Mouse (Mus musculus) cortical plate, adult 2 months (tissue): Measurements from ENCODE around the gene Pnrc1. TPM values are rescaled to one million over a fixed set of nuclear protein-coding genes. Genes with fewer than 3 reads are reported as not detected.

Experiments used
- H3K27ac ChIP-seq: fragments of 200-500 bp; 2 replicates; pipeline ENCODE4 v1.5.1; 2012; ENCODE audit warnings: low read length, control low read depth, inconsistent platforms; ENCODE audit not compliant: insufficient read depth
- H3K4me1 ChIP-seq: fragments of 200-500 bp; 2 replicates; pipeline ENCODE4 v1.6.1; 2011; ENCODE audit warnings: low read length; ENCODE audit not compliant: control insufficient read depth, insufficient read depth
- H3K4me3 ChIP-seq: fragments of 200-500 bp; 2 replicates; pipeline ENCODE4 v1.5.1; 2011; ENCODE audit warnings: mild to moderate bottlenecking, low read length, control low read depth; ENCODE audit not compliant: insufficient read depth
- CTCF ChIP-seq: fragments of 200-500 bp; IDR thresholded peaks from 2 replicates; pipeline ENCODE4 v1.5.1; 2011; ENCODE audit warnings: mild to moderate bottlenecking, control low read depth, low read length; ENCODE audit not compliant: insufficient read depth; ENCODE audit errors: extremely low read depth
- POLR2A ChIP-seq: fragments of 200-500 bp; IDR thresholded peaks from 2 replicates; pipeline ENCODE4 v1.6.1; 2011; ENCODE audit warnings: mild to moderate bottlenecking, low read length, control low read depth; ENCODE audit not compliant: insufficient read depth; ENCODE audit errors: extremely low read depth
- polyA plus RNA-seq: library from polyadenylated mRNA; depleted of rRNA; stranded (reverse); fragments of >200 nt; gene quantifications from 2 replicates; pipeline ENCODE4 v1.2.3, GENCODE M21; 2012

Pnrc1 gene
- polyA plus RNA-seq, 1 experiment = 44.5 TPM

DNA sequence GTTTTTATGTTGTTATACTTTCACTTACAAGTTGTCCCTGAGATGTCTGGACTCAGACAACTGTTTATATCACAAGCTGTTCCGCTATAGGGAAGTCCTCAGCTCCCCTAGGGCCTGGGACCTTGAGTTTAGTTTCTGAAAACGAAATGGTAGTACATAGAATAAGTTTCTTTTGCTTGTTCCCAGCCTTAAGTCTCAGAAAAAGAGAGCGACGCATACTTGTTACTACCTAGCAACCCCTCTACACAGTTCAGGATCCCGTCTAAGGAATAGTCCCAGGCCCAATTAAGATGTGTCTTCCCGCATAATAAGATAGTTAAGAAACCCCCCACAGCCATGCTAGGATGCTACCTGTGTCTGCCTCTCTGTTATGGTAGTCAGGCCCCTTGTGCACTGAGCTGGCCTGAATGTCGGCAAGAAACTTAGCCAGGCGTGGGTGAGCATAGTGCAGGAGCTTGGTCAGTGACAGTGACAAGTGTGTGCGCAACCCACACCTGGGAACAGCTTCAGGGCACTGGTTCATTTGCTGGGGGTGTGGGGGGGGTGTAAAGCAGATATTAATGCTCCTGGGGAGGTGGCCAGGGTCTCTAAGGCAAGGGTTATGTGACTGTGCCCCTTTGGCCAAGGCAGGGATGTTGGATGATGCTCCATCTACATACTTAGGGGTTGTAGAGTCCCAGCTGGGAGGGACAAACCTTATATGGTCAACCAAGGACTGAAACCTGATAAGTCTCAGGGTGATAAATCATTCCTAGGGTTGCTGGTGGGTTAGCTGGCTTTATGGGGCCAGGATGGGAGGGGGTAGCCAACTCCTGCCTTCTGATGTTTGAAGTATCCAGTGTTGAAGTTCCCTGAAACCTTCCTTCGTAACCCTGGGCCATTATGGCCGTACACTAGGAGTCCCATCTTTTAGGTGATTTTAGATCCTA, 19.3 kb downstream of the Pnrc1 start:
- H3K27ac ChIP-seq = no peak overlapping the region
- TF ChIP-seq CTCF (no peak), POLR2A (no peak)
- H3K4me1 ChIP-seq = no peaks in the 10 kb centered on the region
- no peak overlapping the region for H3K4me3 ChIP-seq

GRCm38 (mm10) chr4:33264979-33265726, 24.8 kb downstream of the Pnrc1 start:
- no peak overlapping the region for H3K27ac ChIP-seq
- TF ChIP-seq POLR2A (no peak), CTCF (no peak)
- H3K4me3 ChIP-seq = no peak overlapping the region
- H3K4me1 ChIP-seq = peaks cover 2% of the 10 kb centered on the region; the same call in 1 of the 2 replicates

DNA sequence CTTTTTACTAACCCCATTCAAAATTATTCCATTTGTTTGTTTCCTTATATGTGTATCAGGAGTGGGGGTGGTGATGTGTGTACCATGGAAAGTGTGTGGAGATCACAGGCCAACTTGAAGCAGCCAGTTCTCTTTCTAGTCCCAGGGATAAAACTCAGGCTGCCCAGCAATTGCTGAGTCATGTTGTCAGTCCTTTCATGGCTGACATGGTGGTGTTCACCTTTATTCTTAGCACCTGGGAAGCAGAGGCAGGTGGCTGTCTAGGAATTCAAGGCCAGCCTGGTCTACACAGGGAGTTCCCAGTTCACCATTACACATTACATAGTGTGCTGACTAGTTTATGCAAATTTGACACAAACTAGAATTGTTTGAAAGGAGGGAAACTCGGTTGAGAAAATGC, 27.1 kb downstream of the Pnrc1 start:
- no peak overlapping the region for H3K27ac ChIP-seq
- H3K4me1 ChIP-seq = peaks cover 2% of the 10 kb centered on the region; the same call in 1 of the 2 replicates
- no peak overlapping the region for H3K4me3 ChIP-seq
- no peak for TF ChIP-seq CTCF
- TF ChIP-seq POLR2A = no peak

GRCm38 (mm10) chr4:33261311-33261753, 28.6 kb downstream of the Pnrc1 start:
- Histone ChIP-seq H3K4me1 (peaks cover 2% of the 10 kb centered on the region; the same call in 1 of the 2 replicates), H3K27ac (no peak overlapping the region), H3K4me3 (no peak overlapping the region)
- no peak for TF ChIP-seq CTCF
- TF ChIP-seq POLR2A = no peak

DNA sequence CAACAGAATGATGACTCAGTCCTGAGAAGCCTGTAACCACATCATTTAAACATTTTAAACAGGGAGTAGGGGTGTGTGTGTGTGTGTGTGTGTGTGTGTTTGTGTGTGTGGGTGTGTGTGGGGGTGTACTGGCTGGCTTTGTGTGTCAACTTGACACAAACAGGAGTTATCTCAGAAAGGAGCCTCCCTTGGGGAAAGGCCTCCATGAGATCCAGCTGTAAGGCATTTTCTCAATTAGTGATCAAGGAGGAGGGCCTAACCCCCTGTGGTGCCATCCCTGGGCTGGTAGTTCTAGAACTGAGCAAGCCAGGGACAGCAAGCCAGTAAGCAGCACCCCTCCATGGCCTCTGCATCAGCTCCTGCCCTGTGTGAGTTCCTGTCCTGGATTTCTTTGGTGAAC, 29.7 kb downstream of the Pnrc1 start:
- no peak for TF ChIP-seq CTCF
- no peak for TF ChIP-seq POLR2A
- H3K4me3 ChIP-seq = no peak overlapping the region
- no peak overlapping the region for H3K27ac ChIP-seq
- H3K4me1 ChIP-seq = peaks cover 2% of the 10 kb centered on the region; the same call in 1 of the 2 replicates

- H3K4me1 ChIP-seq = peaks cover 2% of the 10 kb centered on the region; the same call in 1 of the 2 replicates
- no peak overlapping the region for H3K27ac ChIP-seq
- no peak overlapping the region for H3K4me3 ChIP-seq
- TF ChIP-seq POLR2A = no peak
- TF ChIP-seq CTCF = no peak
Measured at GRCm38 (mm10) chr4:33257263-33257964, 32.5 kb downstream of the Pnrc1 start.

DNA sequence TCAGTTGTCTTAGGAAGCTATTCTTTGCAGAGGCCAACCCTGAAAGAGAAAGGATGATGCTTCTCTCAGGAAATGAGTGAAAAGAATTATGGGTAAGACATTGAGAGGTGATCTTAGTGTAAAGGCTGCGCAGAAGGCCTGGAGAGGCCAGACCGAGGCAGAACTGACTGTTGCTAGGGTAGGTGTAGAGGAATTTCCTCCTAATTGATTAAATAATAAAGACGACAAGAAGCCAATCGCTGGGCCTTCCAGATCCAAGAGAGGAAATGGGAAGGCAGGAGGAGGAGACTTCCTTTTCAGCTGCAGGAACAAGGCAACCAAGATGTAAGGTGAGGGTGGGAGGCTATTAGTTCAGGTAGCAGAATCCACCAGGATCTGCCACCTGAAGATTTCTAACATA, 35.3 kb downstream of the Pnrc1 start:
- H3K4me3 ChIP-seq = no peak overlapping the region
- H3K4me1 ChIP-seq = no peaks in the 10 kb centered on the region
- TF ChIP-seq POLR2A (no peak), CTCF (no peak)
- no peak overlapping the region for H3K27ac ChIP-seq

- H3K27ac ChIP-seq = no peak overlapping the region
- H3K4me3 ChIP-seq = no peak overlapping the region
- no peaks in the 10 kb centered on the region for H3K4me1 ChIP-seq
- TF ChIP-seq POLR2A = no peak
- no peak for TF ChIP-seq CTCF
Measured at GRCm38 (mm10) chr4:33250867-33251266, 39.1 kb downstream of the Pnrc1 start.

- TF ChIP-seq CTCF (no peak), POLR2A (no peak)
- Histone ChIP-seq H3K27ac (no peak overlapping the region), H3K4me1 (no peaks in the 10 kb centered on the region), H3K4me3 (no peak overlapping the region)
Measured at GRCm38 (mm10) chr4:33249716-33250230, 40.2 kb downstream of the Pnrc1 start.
